Mouse (Mus musculus) monocyte, adult 5-6 weeks (primary cell): ENCODE results near the gene Wdr45b. TPM values are rescaled to one million over a fixed set of nuclear protein-coding genes. Genes with fewer than 3 reads are reported as not detected.
"Not testable (repeated sequence)": the region's sequence is repeated elsewhere in the genome, so short reads cannot be mapped to it uniquely, and the experiment has no call there.

ENCODE experiments used
- ATAC-seq: fragments of 153-309, 156-312 bp; replicated peaks from 2 replicates; pipeline ENCODE4 v1.8.0; 2017; ENCODE audit warnings: mild to moderate bottlenecking; ENCODE audit not compliant: low TSS enrichment, insufficient number of reproducible peaks, severe bottlenecking, poor library complexity, low FRiP score
- total RNA-seq: library from RNA; stranded (forward); fragments of 200-1000, 200-491, 200-594 nt; gene quantifications from 3 replicates; pipeline ENCODE4 v1.2.3, GENCODE M21; 2017

Gene Wdr45b
- 52.7 to 65.3 TPM (median 65.1 TPM) in 3 replicates for total RNA-seq

- peak; percentile 94 for ATAC-seq
These were observed at the start of gene Wdr45b for GRCm38 (mm10) chr11:121354091-121354707. Wdr45b (minus strand) TSS chr11:121354445.

- no peak for ATAC-seq
These were observed 38.2 kb upstream of the Wdr45b start for GRCm38 (mm10) chr11:121392405-121392804.

- no peak for ATAC-seq
These were observed 36.5 kb upstream of the Wdr45b start for GRCm38 (mm10) chr11:121390793-121391192.

GRCm38 (mm10) chr11:121388554-121388945 lies 34.3 kb upstream of the Wdr45b start:
- ATAC-seq = no peak

- no peak for ATAC-seq
These were observed 33.7 kb upstream of the Wdr45b start, which contains the start of gene Rab40b for GRCm38 (mm10) chr11:121387750-121388553. Rab40b (minus strand) TSS chr11:121388251.

- no peak for ATAC-seq
These were observed 26.0 kb upstream of the Wdr45b start for GRCm38 (mm10) chr11:121380294-121380693.

- no peak for ATAC-seq
These were observed 24.4 kb upstream of the Wdr45b start for GRCm38 (mm10) chr11:121378644-121379043.

- ATAC-seq = no peak
These were observed 19.1 kb upstream of the Wdr45b start for GRCm38 (mm10) chr11:121373305-121373704.

GRCm38 (mm10) chr11:121370337-121370994 lies 16.2 kb upstream of the Wdr45b start:
- no peak for ATAC-seq

GRCm38 (mm10) chr11:121369622-121370021 lies 15.4 kb upstream of the Wdr45b start:
- ATAC-seq = no peak

- no peak for ATAC-seq
These were observed 14.5 kb upstream of the Wdr45b start for GRCm38 (mm10) chr11:121368731-121369130.

GRCm38 (mm10) chr11:121367170-121367707 lies 13.0 kb upstream of the Wdr45b start:
- no peak for ATAC-seq

GRCm38 (mm10) chr11:121362212-121362611 lies 8.0 kb upstream of the Wdr45b start:
- ATAC-seq = 0 out of 2 replicates have a peak, but pooled peaks have one; percentile 27

- ATAC-seq = 0 out of 2 replicates have a peak, but pooled peaks have one; percentile 16
These were observed 737 bp downstream of the Wdr45b start for GRCm38 (mm10) chr11:121353326-121354090.

- not testable (repeated sequence) for ATAC-seq
These were observed 5.5 kb downstream of the Wdr45b start for GRCm38 (mm10) chr11:121348727-121349126.

- no peak for ATAC-seq
These were observed 6.1 kb downstream of the Wdr45b start for GRCm38 (mm10) chr11:121348166-121348565.

- ATAC-seq = no peak
These were observed 7.2 kb downstream of the Wdr45b start for GRCm38 (mm10) chr11:121347036-121347435.

- not testable (repeated sequence) for ATAC-seq
These were observed 11.8 kb downstream of the Wdr45b start for GRCm38 (mm10) chr11:121342423-121342822.
